Mouse (Mus musculus): ENCODE measurements around the gene Zfp13. TPM values are rescaled to one million over a fixed set of nuclear protein-coding genes. Genes with fewer than 3 reads are reported as not detected.

Gene Zfp13
- total RNA-seq, 2 experiments from 2014 or later = 29.8 to 30.1 TPM

DNA sequence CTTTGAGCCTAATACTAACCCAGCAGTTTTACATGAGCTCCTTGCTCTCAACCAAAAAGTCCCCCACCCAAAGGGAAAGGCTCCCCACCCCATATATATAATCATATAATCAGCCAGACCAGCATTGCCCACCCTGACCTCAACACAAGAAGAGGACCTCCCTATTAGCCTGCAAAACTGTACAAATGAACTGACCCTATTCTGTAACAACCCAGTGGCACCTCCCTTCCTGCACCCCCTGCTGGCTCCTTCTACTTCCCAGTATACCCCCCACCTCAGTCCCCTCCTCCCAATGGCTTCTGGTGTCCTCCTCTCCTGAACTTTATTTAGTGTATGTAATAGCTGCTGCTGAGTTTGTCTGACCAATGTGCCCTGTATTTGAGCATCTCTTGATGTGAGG, 47.9 kb downstream of the Zfp13 start:
- no peak for DNase-seq (ENCODE audit: low spot score in 2 of 2)

DNA sequence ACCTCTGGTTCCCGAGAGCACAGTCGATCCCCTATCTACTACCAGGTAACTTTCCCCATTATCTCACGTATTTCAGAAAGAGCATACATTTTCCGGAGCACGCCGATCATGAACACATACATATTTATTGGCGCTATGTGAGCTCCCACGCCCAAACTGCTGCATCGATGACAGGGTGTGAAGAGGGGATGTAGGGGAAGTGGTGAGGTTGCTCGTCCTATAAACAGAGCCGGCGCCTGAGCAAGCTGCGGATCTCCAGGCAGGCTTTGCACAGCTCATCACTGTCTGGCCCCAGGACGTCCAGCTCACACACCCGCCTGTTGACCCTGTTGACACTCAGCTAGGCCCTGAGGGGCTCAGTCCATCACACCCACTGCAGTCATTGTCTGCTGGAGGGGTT, 48.4 kb downstream of the Zfp13 start:
- no peak for DNase-seq (ENCODE audit: low spot score in 2 of 2)

DNA sequence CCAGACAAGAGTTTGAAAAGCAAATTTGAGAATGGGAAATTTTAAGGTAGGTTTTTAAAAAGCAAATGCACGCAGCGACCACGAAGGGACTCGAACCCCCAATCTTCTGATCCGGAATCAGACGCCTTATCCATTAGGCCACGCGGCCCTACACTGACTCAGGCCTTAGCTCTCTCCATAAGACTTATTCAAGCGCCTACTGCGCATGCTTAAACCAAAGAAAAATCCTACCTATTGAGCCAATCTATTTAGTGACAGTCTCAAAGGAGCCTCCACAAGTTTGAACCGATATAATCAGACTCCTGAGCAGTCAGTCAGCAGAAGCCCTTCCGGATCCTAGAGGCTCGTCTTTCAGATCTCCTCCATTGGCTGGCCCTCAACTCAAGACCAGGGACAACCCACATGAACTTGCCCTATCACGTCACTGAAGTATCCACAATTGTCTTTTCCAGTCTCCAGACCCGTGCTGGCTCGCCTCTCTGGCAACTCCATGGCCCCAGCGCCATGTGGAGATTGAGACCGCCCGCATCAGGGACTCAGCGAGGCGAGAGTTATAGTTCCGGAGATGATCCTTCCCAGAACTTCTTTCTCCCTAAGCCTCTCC, 49.0 kb downstream of the Zfp13 start:
- peak; percentile 97 to 99 for DNase-seq (ENCODE audit: low spot score in 2 of 2)

GRCm38 (mm10) chr17:23549441-23549840, 49.8 kb downstream of the Zfp13 start:
- DNase-seq (ENCODE audit: low spot score in 2 of 2) = no peak

DNA sequence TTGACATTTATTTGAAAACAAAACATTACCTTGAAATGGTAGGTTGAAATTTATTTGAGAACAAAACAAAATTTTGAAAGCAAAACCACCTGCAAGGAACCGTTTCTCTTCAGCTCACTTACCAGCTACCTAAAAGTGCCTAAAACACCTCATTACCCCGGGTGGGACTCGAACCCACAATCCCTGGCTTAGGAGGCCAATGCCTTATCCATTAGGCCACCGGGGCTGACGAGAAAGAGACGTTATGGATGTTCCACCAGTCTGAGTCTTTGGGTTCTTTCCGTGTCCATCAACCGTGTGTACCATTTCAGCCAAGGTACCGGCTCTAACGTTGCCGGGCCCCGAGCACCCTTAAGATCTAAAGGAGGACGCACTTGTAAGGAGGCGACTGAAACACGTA, 50.7 kb downstream of the Zfp13 start:
- DNase-seq (ENCODE audit: low spot score in 2 of 2) = peak; percentile 80 to 88

DNA sequence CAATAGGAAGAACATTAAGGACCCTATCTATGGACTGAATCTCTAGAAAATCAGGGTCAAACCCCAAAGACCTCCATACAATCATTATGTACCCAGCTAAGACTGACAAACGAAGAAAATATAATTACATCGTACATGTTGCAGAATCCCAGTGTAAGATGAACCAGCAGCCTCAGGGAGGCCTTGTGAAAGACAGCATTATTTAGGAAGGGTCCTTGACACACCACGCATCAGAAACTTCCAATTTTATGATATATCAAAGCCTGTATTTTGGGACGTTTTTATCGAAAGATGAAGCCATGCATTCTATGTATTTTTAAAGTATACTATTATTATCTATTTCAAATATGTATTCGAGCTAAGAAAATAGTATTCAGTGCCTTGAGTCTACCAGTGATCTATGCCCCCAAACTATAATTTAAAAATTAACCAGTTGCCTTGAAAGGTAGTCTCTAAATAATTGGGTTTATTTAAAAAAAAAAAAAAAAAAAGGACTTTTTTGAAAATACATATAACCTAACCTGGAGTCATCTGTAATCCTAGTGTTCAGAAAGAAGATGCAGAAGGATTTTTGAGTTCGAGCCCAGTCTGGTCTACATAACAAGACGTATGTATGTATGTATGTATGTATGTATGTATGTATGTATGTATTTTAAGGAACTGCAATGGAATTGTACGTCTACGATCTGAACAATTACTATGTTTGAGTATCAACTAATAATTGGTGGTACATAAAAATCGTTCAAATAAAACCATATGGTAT, 51.4 kb downstream of the Zfp13 start:
- DNase-seq (ENCODE audit: low spot score in 2 of 2) = no peak

DNA sequence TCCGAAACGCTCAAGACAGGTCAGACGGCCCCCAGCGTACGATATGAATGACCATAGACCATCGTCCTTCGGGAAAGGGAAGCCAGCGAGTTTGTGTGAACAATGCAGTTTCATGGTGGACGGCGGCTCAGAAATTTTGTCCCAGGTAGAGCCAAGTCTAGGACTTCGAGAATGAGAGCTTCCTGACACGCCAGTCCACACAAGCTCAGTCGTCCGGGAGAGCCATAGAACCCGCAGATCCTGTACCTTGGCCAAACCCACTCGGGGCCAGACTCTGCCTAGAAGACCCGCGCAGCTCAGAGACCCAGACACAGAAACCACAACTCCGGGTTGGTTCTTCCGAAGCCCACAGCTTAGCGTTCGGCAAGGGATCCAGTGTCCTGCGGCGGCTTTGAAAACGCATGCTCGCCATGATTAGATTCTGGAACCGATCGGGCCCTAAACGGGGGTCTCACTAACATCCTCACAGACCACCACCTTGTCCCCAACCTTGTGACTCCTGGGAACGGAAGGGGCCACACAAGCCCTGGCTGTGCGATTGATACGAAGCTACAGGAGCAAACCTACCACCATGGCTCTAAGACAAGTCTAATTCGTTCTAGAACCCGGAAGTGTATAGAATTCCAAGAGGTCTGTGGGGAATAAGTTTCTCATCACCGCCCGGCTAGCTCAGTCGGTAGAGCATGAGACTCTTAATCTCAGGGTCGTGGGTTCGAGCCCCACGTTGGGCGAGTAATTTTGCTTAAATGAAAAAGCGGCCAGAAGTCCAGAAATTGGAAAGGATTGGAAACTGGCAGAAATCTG, 52.4 kb downstream of the Zfp13 start:
- peak; percentile 90 to 93 for DNase-seq (ENCODE audit: low spot score in 2 of 2)

DNA sequence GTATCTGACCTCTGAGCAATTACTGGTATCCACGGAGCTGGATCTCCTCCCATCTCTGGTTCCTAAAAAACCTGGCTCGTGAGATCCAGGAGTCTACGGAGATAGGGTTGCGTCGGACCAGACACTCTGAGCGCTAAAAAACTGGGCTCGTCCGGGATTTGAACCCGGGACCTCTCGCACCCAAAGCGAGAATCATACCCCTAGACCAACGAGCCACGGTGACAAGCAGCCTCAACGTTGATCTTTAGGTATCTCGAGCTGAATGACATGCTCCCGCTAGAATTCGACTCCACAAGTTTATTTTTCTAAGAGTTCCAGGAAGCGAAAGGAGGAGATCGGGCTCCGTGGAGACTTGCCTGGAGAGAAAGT, 53.0 kb downstream of the Zfp13 start:
- DNase-seq (ENCODE audit: low spot score in 2 of 2) = peak; percentile 79 to 83

GRCm38 (mm10) chr17:23545841-23546240, 53.4 kb downstream of the Zfp13 start:
- peak in 1 of 2 experiments; percentile 1 for DNase-seq (ENCODE audit: low spot score in 2 of 2)

GRCm38 (mm10) chr17:23544766-23545165, 54.5 kb downstream of the Zfp13 start:
- no peak for DNase-seq (ENCODE audit: low spot score in 2 of 2)

- no peak for DNase-seq (ENCODE audit: low spot score in 2 of 2)
These were observed 55.3 kb downstream of the Zfp13 start for GRCm38 (mm10) chr17:23543983-23544382.

GRCm38 (mm10) chr17:23543325-23543724, 56.0 kb downstream of the Zfp13 start:
- DNase-seq (ENCODE audit: low spot score in 2 of 2) = no peak

- DNase-seq (ENCODE audit: low spot score in 2 of 2) = no peak
These were observed 56.5 kb downstream of the Zfp13 start for GRCm38 (mm10) chr17:23542835-23543234.

DNA sequence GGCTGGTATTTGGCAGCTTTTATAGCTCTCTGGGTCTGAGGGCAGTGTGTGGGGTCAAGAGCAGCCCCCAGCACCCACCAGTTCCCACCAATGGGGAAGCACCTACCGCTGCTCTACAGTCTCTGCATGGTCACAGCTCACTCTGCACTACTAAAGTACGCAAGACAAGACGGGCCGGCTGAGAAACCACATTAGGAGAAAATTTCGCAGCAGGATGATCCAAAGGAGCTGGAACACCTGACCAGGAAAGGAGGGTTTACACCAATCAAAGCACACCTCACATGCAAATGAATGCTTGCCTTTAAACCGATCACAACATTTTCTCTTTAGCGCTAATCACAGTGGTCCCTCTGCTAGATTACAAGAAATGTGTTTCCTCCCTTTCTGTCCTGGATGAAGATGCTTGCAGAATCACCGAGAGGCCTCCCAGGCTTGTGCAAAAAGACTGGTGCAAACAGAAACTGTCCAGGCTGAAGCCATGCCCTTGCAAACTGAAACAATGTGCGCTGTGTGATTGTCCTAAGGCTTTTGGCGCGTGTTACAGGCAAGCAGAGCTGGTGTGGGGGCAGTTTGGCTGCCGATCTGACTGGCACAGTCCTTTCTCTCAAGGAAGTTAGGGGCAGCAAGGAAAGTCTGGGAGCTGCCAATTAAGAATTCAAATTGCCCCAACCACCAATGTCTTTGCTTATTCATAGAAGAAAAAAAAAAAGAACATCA, 57.1 kb downstream of the Zfp13 start:
- DNase-seq (ENCODE audit: low spot score in 2 of 2) = peak in 1 of 2 experiments; percentile 20

GRCm38 (mm10) chr17:23540605-23541475, 58.4 kb downstream of the Zfp13 start:
- DNase-seq (ENCODE audit: low spot score in 2 of 2) = peak; percentile 30 to 52

DNA sequence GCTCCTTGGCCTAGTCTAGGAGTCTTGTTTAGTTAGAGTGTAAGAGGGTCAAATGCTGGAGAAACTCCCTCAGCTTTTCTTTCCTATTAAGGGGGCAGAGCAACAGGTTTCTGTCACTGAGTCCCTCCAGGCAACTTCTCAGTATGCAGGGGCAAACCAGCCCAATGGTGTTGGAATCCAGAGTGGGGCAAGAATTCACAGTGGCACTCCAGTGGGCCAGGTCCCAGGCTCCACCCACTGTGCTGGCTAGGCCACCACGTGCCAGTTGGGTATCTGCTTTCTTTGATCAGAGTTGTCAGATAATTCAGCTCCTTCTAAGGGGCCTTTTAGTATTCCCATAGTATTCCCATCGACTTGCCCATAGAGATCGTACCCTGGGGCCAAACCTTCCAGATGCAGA, 59.2 kb downstream of the Zfp13 start:
- no peak for DNase-seq (ENCODE audit: low spot score in 2 of 2)

- DNase-seq (ENCODE audit: low spot score in 2 of 2) = no peak
These were observed 59.7 kb downstream of the Zfp13 start for GRCm38 (mm10) chr17:23539608-23540007.

GRCm38 (mm10) chr17:23538299-23539015, 60.8 kb downstream of the Zfp13 start:
- DNase-seq (ENCODE audit: low spot score in 2 of 2) = peak in 1 of 2 experiments; percentile 0

DNA sequence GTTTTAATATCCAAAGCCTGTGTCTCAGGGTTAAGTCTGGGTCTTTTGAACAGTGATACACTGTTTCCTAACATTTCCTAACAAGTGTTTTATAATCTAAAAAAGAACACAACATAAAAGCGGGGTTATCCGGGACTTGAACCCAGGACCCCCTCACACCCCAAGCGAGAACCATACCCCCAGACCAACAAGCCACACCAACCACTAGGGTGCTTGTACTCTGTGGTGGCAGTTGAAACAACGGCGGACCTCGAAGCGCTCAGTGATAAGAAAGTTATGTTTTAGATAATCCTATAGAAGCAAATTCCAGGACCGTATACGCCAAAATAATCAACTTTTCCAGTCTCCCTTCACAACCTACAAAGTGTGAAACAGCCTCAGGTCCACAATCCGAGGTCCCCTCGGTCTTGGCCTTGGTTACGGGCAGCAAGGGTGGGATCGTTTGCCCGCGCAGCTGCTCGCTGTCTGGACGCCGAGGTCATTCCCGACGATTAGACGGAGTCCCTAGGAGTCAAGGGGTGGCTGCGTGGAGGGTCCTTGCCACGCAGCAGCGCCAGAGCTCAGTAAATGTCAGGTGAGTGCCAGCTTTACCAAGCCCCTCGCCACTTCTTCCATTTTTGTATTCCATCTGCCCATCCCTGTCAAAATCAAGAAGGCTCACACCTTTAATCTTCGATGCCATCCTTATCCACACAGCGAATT, 61.6 kb downstream of the Zfp13 start:
- DNase-seq (ENCODE audit: low spot score in 2 of 2) = no peak

Data from layer of hippocampus, postnatal 14 days (tissue).